Mouse (Mus musculus) forebrain, embryonic 10.5 days (tissue): Measurements from ENCODE around the gene Dusp14. TPM values are rescaled to one million over a fixed set of nuclear protein-coding genes. Genes with fewer than 3 reads are reported as not detected.

ENCODE experiments used
- DNase-seq: peaks from one replicate; pipeline ENCODE4 v3.0.0-alpha.2; 2017; ENCODE audit warnings: low spot score; ENCODE audit errors: extremely low spot score
- H3K27ac ChIP-seq: fragments of 300-500 bp; sonication (generic); 2 replicates; pipeline ENCODE4 v1.5.1; 2016; ENCODE audit warnings: mild to moderate bottlenecking
- H3K27me3 ChIP-seq: fragments of 300-500 bp; sonication (generic); 2 replicates; pipeline ENCODE4 v1.6.1; 2016; ENCODE audit warnings: mild to moderate bottlenecking; ENCODE audit not compliant: poor library complexity, severe bottlenecking
- H3K36me3 ChIP-seq: fragments of 300-500 bp; sonication (generic); replicated peaks from 2 replicates; pipeline ENCODE4 v1.6.1; 2016; ENCODE audit warnings: mild to moderate bottlenecking, moderate library complexity
- H3K4me1 ChIP-seq: fragments of 300-500 bp; sonication (generic); 2 replicates; pipeline ENCODE4 v1.6.1; 2016
- H3K4me3 ChIP-seq: fragments of 300-500 bp; sonication (generic); 2 replicates; pipeline ENCODE4 v1.5.1; 2016; ENCODE audit warnings: mild to moderate bottlenecking, moderate library complexity
- H3K9me3 ChIP-seq: fragments of 300-500 bp; sonication (generic); 2 replicates; pipeline ENCODE4 v1.6.1; 2016; ENCODE audit warnings: mild to moderate bottlenecking, moderate library complexity
- WGBS: fragments of 180-500 bp; shearing (Covaris S2); methylation state at CpG from one replicate; pipeline ENCODE4 v1.1.7; 2016; 5-methylcytosine and 5-hydroxymethylcytosine counted together
- polyA plus RNA-seq: library from polyadenylated mRNA; unstranded; fragments of >200 nt; fragmentation: Nextera tagmentation; extraction: Ambion mirVana; gene quantifications from 2 replicates; pipeline ENCODE4 v1.2.1, GENCODE M21; 2016

The Dusp14 gene
- polyA plus RNA-seq, 1 experiment from 2014 or later, result 12.5 TPM

GRCm38 (mm10) chr11:84032559-84032958 is 36.5 kb downstream of the Dusp14 start:
- H3K36me3 ChIP-seq, result peaks cover 58% of the 10 kb centered on the region

GRCm38 (mm10) chr11:84031971-84032370 is 37.1 kb downstream of the Dusp14 start:
- H3K27me3 ChIP-seq, result no peaks in the 10 kb centered on the region
- DNase-seq, result no peak
- H3K4me3 ChIP-seq, result no peak overlapping the region
- H3K36me3 ChIP-seq, result peaks cover 59% of the 10 kb centered on the region
- H3K4me1 ChIP-seq, result no peaks in the 10 kb centered on the region
- H3K27ac ChIP-seq, result no peak overlapping the region
- 57% methylated on average over 9 of the region's 9 CpGs for WGBS
- H3K9me3 ChIP-seq, result no peaks in the 10 kb centered on the region

More at GRCm38 (mm10) chr11:84032559-84032958, 36.5 kb downstream of the Dusp14 start:
- no peaks in the 10 kb centered on the region for H3K27me3 ChIP-seq
- H3K27ac ChIP-seq, result no peak overlapping the region
- no peak overlapping the region for H3K4me3 ChIP-seq
- no peaks in the 10 kb centered on the region for H3K9me3 ChIP-seq
- 90% methylated on average over 5 of the region's 5 CpGs for WGBS
- H3K4me1 ChIP-seq, result no peaks in the 10 kb centered on the region
- DNase-seq, result no peak

- Histone ChIP-seq H3K27ac (no peak overlapping the region), H3K9me3 (no peaks in the 10 kb centered on the region), H3K36me3 (peaks cover 78% of the 10 kb centered on the region), H3K4me1 (no peaks in the 10 kb centered on the region), H3K27me3 (no peaks in the 10 kb centered on the region), H3K4me3 (no peak overlapping the region)
- WGBS, result 89% methylated on average over 9 of the region's 9 CpGs
- DNase-seq, result no peak
Observed at GRCm38 (mm10) chr11:84028271-84029028, 40.6 kb downstream of the Dusp14 start.

GRCm38 (mm10) chr11:84027231-84027630 is 41.8 kb downstream of the Dusp14 start:
- H3K36me3 ChIP-seq, result peaks cover 84% of the 10 kb centered on the region
- no peak overlapping the region for H3K27ac ChIP-seq
- 95% methylated on average over 5 of the region's 5 CpGs for WGBS
- H3K4me1 ChIP-seq, result no peaks in the 10 kb centered on the region
- no peaks in the 10 kb centered on the region for H3K9me3 ChIP-seq
- no peaks in the 10 kb centered on the region for H3K27me3 ChIP-seq
- H3K4me3 ChIP-seq, result no peak overlapping the region
- no peak for DNase-seq

GRCm38 (mm10) chr11:84016810-84017508 is 52.1 kb downstream of the Dusp14 start:
- peaks cover 42% of the 10 kb centered on the region for H3K36me3 ChIP-seq
- no peak overlapping the region for H3K27ac ChIP-seq
- H3K4me1 ChIP-seq, result peaks cover 18% of the 10 kb centered on the region
- no peaks in the 10 kb centered on the region for H3K9me3 ChIP-seq
- no peak overlapping the region for H3K4me3 ChIP-seq
- WGBS, result 93% methylated on average over 7 of the region's 7 CpGs
- no peak for DNase-seq
- H3K27me3 ChIP-seq, result no peaks in the 10 kb centered on the region

- 94% methylated on average over 6 of the region's 6 CpGs for WGBS
- peaks cover 25% of the 10 kb centered on the region for H3K4me1 ChIP-seq
- no peaks in the 10 kb centered on the region for H3K9me3 ChIP-seq
- no peak for DNase-seq
- H3K36me3 ChIP-seq, result peaks cover 35% of the 10 kb centered on the region
- H3K27me3 ChIP-seq, result no peaks in the 10 kb centered on the region
- H3K27ac ChIP-seq, result no peak overlapping the region
- no peak overlapping the region for H3K4me3 ChIP-seq
Observed at GRCm38 (mm10) chr11:84016147-84016809, 52.8 kb downstream of the Dusp14 start.

GRCm38 (mm10) chr11:84013105-84013504 is 56.0 kb downstream of the Dusp14 start:
- no peak overlapping the region for H3K4me3 ChIP-seq
- H3K4me1 ChIP-seq, result peaks cover 35% of the 10 kb centered on the region
- 8% methylated on average over 7 of the region's 7 CpGs for WGBS
- H3K9me3 ChIP-seq, result no peaks in the 10 kb centered on the region
- peak overlapping the region; percentile 75 for H3K27ac ChIP-seq
- DNase-seq, result no peak
- H3K27me3 ChIP-seq, result no peaks in the 10 kb centered on the region
- H3K36me3 ChIP-seq, result peaks cover 27% of the 10 kb centered on the region

- peak overlapping the region; percentile 41 for H3K27ac ChIP-seq
- peaks cover 35% of the 10 kb centered on the region for H3K4me1 ChIP-seq
- no peaks in the 10 kb centered on the region for H3K9me3 ChIP-seq
- H3K4me3 ChIP-seq, result no peak overlapping the region
- 34% methylated on average over 2 of the region's 2 CpGs for WGBS
- H3K36me3 ChIP-seq, result peaks cover 21% of the 10 kb centered on the region
- H3K27me3 ChIP-seq, result no peaks in the 10 kb centered on the region
- DNase-seq, result no peak
Observed at GRCm38 (mm10) chr11:84011576-84011975, 57.5 kb downstream of the Dusp14 start.

GRCm38 (mm10) chr11:84011050-84011449 is 58.0 kb downstream of the Dusp14 start:
- peaks cover 35% of the 10 kb centered on the region for H3K4me1 ChIP-seq

GRCm38 (mm10) chr11:84010411-84010810 is 58.6 kb downstream of the Dusp14 start:
- H3K27ac ChIP-seq, result no peak overlapping the region
- no peak overlapping the region for H3K4me3 ChIP-seq
- no peak for DNase-seq
- WGBS, result 73% methylated on average over 9 of the region's 9 CpGs
- H3K9me3 ChIP-seq, result no peaks in the 10 kb centered on the region
- H3K4me1 ChIP-seq, result peaks cover 35% of the 10 kb centered on the region
- H3K36me3 ChIP-seq, result peaks cover 25% of the 10 kb centered on the region
- no peaks in the 10 kb centered on the region for H3K27me3 ChIP-seq

More at GRCm38 (mm10) chr11:84011050-84011449, 58.0 kb downstream of the Dusp14 start:
- no peaks in the 10 kb centered on the region for H3K27me3 ChIP-seq
- DNase-seq, result no peak
- H3K27ac ChIP-seq, result peak overlapping the region; percentile 41; the same call in 1 of the 2 replicates
- H3K4me3 ChIP-seq, result no peak overlapping the region; the same call in 1 of the 2 replicates
- no peaks in the 10 kb centered on the region for H3K9me3 ChIP-seq
- 24% methylated on average over 12 of the region's 12 CpGs for WGBS
- peaks cover 21% of the 10 kb centered on the region for H3K36me3 ChIP-seq

- peaks cover 31% of the 10 kb centered on the region for H3K4me1 ChIP-seq
- no peak overlapping the region for H3K4me3 ChIP-seq
- no peak overlapping the region for H3K27ac ChIP-seq
- no peaks in the 10 kb centered on the region for H3K9me3 ChIP-seq
- 84% methylated on average over 9 of the region's 9 CpGs for WGBS
- DNase-seq, result no peak
- peaks cover 37% of the 10 kb centered on the region for H3K36me3 ChIP-seq
- H3K27me3 ChIP-seq, result no peaks in the 10 kb centered on the region
Observed at GRCm38 (mm10) chr11:84009001-84009400, 60.1 kb downstream of the Dusp14 start.

GRCm38 (mm10) chr11:84003986-84004385 is 65.1 kb downstream of the Dusp14 start:
- no peaks in the 10 kb centered on the region for H3K4me1 ChIP-seq
- H3K36me3 ChIP-seq, result peaks cover 70% of the 10 kb centered on the region
- no peaks in the 10 kb centered on the region for H3K9me3 ChIP-seq
- H3K27me3 ChIP-seq, result no peaks in the 10 kb centered on the region
- no peak overlapping the region for H3K4me3 ChIP-seq
- no peak for DNase-seq
- H3K27ac ChIP-seq, result no peak overlapping the region
- WGBS, result 94% methylated on average over 6 of the region's 6 CpGs

- Histone ChIP-seq H3K36me3 (peaks cover 86% of the 10 kb centered on the region), H3K4me3 (no peak overlapping the region), H3K9me3 (no peaks in the 10 kb centered on the region), H3K27me3 (no peaks in the 10 kb centered on the region), H3K4me1 (no peaks in the 10 kb centered on the region), H3K27ac (no peak overlapping the region)
- DNase-seq, result no peak
- 77% methylated on average over 3 of the region's 3 CpGs for WGBS
Observed at GRCm38 (mm10) chr11:84001257-84001656, 67.8 kb downstream of the Dusp14 start.
